Mouse (Mus musculus) thymus, postnatal 36 days (tissue): Measurements from ENCODE around the gene Gbp8.
A peak's percentile ranks its signal among the peaks of the same experiment; 100 is the strongest.

Source experiments
- DNase-seq, 2 experiments: peaks; one replicate each; pipeline ENCODE4 v3.0.0; 2022; ENCODE audit warnings: mixed read lengths in 2 of 2

Gene Gbp8

DNA sequence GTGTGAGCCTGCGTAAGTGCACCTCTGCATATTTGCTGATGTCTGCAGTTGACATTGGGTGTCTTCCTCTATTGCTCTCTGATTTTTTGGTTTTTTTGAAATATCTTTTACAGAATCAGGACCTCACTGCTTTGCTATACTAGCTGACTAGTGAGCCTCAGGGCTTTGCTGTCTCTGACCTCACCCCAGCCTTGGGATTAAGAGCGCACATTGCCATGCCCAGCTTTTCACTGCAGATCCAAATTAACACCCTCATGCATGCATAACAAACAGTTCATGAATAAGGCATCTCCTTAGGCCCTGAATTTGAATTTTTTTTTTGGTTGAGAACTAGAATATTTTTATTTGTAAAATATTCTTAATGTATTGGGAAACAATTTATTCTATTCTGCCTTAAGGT lies 84.1 kb downstream of the Gbp8 start:
- DNase-seq = no peak

DNA sequence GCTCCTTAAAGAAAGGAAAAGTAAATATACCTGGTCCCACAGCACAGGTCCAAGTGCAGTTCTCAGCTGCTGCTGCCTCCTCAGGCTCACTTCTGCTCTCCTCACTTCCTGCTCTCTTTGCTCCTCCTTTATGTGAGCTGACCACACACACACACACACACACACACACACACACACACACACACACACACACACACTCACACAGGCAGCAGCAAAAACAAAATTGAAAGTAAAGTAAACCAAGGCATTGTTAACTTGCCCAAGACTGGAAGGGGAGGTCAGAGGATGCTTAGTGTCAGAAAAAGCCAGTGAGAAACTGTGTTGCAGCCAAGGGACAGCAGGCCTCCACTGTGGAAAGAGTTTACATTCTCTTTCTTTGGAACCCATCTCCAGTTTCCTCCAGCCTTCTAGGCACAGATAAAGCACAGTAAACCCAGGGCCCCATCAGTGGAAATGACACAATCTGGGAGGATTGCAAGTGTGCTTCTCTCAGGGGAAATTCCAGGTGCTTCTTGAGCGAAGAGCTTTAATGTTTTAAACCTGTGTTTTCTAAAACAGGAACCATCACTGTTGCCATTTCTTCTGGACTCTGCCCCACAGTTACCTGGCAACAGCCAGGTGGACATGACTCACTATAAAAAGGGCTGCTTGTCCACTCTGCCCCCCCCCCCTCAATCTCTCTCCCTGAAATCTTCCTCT lies 85.7 kb downstream of the Gbp8 start:
- peak; percentile 41 to 42 for DNase-seq

DNA sequence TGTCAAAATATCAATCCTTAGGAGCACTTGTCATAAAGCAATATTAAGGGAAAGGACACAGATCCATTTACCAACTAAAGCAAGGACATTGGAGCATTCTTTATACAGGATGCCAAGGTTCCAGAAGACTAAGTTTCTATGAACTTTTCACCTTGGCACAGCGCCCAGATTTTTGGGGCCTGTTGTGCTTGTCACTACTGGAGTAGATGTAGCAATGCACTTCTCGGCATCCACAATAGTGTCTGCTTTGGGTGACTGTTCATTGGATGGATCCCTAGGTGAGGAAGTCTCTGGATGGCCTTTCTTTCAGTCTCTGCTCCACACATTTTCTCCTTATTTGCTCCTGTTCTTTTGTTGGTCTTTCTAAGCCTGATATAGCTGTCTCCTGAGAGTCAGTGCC lies 107.0 kb downstream of the Gbp8 start:
- DNase-seq = no peak

DNA sequence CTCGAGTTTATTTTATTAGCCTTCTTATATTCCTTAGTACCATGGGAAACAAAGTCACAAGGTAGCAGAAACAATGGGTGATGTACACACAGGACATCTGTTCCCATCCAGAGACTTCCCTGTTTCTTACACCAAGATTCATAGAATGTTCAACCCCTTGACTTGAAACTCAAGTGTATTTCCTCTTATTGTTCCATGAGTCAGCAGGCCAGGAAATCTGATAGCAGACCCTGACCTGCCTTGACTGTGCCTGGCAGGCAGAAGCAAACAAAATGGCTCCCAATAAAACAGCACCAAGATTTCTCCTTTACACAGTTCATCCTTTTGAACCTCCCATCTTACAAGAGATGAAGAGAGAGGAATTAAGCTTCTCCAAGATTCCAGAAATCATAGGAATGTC lies 126.8 kb downstream of the Gbp8 start:
- no peak for DNase-seq

DNA sequence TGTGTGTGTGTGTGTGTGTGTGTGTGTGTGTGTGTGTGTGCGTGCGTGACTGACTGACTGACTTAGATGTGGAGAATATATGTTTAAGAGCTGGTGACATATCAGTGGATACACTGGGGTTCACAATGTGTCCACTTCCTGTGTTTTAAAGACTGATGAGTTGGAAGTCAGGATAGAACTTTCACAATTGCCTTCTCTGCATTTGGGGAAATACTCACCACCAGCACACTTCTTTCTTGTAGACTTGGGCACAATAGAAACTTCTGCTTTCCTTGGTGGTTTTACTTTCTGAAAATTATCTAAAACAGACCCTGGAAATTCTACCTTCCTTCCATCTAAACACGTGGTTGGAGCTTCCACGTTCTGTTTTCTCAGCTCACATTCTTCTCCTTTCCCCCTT lies 127.8 kb downstream of the Gbp8 start:
- no peak for DNase-seq

DNA sequence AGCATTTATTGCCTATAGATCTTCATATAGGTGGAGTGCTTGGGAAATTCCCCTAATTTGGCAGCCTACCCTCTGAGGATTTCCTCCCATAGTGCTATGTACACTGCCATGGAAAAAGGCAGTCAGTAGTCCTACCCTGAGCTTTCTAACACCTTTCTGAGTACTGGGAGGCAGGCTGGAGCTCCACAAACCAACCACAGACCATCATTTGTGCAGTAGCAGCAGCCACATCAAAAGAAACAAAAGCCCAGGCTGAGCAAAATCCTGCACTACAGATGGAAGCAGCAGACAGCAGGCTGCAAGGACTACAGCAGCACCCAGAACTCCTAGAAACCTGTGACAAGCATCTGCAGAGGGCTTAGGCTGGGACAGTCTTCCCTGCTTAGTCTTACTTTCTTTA lies 129.0 kb downstream of the Gbp8 start:
- peak; percentile 48 to 67 for DNase-seq

DNA sequence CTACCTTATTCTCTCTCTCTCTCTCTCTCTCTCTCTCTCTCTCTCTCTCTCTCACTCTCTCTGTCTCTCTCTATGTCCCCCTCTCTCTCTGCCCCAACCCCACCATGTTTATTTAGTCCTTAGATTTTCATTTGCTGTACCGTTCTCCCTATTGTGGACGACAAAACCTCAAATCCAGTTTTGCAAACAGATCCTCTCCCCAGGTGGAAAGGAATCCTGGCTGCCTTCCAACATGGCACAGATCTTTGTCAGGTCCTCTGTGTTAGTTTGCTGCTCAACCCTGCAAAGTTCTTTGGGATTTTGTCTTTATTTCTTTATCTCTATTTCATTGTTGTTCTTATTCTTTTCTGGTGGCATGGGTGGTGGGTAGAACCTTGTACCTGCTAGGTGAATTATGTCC lies 149.9 kb downstream of the Gbp8 start:
- DNase-seq = no peak

DNA sequence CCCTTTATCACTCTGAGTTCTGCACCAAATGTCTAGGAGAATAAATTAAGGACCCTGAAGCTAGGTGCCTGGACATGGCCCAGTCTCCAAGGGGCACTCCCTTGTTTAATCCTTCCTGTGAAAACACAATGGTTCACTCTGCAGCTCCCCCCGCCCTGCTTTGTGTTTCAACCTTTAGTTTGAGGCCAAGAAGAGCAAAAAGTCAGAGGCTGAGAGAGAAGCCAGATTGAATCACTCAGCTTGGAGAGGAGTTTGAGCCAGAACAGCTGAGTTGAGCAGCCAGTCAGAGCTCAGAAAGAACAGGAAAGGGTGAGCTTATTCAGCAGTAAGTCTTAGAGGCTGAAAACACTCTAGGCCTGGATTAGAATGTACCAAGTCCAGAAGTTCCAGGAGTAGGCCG lies 151.3 kb downstream of the Gbp8 start:
- DNase-seq = no peak

DNA sequence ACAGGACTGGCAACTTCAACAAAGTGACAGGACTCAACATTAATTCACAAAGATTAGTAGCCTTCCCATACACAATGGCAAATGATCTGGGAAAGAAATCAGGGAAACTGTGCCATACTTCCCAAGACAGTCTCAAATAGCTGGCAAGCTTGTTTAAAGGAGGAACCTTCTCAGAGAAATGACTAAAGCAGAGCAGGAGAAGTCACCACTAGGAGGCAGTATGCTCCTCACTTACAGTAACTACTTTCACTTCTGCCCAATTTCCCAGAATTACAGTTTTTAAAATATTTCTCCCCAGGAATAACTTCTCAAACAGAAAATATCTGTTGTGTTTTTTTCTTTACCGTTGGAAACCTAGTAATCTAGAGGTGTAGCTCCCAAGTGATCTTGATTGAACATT lies 152.6 kb downstream of the Gbp8 start:
- DNase-seq = no peak

DNA sequence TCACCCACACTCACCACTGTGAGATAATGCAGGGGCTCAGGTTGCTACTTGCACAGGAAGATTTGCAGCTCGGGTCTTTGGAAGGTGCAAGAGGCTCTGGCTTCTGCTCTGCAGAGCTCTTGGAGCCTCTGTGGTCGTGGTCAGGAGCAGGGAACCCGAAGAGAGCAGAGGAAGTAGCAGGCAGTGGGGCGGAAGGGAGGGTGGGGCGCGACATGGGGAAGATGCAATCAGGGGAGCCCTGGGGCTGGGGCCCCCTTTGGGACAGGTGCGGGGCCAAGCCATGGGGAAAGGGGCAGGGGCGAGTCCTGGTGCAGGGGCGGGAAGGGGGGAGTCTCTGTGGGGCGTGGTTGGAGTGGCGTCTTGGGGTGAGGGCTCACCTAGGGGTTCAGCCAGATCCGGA lies 156.8 kb downstream of the Gbp8 start, which contains the start of gene Abcg3:
Gene Abcg3, minus strand, starts transcription at position 184 of the 400 bp plus-strand sequence.
- peak; percentile 79 to 87 for DNase-seq

DNA sequence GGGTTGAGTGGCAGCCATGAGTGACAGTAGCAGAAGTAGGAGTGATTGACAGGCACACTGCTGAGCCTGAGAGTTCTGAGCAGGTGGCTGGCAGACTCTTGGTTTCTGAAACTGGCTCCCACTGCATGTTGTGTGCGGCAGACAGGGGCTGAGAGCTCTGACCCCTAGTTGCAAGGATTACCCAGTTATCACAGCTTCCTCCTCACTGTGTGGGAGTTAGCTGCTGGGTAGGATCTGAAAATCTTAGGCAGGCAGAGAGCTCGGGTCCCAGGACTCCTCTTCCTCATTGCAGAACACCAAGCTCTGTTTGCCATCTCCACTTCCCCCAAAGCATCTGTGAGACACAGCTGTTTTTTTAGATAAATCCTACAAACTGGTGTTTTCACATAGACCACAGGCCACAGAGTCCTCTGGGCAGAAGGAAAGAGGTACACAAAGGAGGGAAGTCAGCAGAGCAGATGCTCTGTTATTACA lies 160.3 kb downstream of the Gbp8 start:
- peak; percentile 35 to 59 for DNase-seq
